Mouse (Mus musculus) cerebellum, adult 18-20 months (tissue): ENCODE results near the gene Gna11.

Source experiments
- DNase-seq, 2 experiments: peaks; one replicate each; pipeline ENCODE4 v3.0.0; 2021

Gna11 gene

DNA sequence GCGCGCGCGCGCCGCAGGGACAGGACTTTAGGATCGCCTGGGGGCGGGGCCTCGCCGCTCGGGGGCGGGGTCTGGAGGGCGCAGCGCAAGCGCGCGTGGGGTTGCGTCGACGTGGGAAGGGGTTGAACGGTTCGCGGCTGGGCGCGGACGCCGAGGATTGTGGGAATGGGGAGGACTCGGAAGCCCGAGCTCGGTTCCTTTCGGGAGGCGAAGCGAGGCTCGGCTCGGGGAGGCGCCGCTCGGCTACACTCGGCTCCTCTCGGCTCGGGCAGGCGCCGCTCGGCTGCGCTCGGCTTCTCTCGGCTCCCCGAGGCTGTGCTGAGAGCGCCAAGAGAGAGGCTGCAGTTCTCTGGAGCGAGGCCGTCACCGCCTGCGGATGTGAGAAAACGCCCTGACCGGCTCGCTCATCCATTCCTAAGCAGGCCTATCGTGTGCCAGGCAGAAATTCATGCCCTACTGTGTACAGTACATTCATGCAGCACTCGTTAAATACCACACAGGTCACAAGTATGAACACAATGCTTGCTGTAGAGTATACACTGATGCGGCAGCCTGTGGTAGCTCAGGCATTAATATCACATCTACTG, at the start of gene Gna11:
Gene Gna11 (minus strand): TSS at position 30 of the 587 bp plus-strand sequence.
- DNase-seq = peak; percentile 99 to 100

DNA sequence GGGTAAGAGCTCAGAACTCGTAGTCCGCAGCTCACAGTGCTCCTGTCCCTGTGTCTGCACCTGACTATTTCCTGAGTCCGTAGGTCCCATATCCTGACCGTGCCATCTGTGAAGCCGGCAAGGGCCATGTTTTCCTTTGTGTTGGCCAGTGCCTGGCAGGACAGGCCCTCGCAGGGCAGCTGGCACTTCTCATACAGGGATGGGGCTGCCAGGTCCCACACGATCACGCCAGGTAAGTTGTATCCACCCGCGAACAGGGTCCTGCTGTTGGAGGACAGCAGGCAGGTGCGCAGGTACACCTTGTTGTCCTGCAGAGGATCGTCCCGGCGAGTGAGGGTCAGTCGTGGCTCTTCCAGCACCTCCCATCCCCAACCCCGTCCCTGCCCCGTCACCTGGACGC, 48.9 kb upstream of the Gna11 start:
- peak; percentile 65 to 75 for DNase-seq

DNA sequence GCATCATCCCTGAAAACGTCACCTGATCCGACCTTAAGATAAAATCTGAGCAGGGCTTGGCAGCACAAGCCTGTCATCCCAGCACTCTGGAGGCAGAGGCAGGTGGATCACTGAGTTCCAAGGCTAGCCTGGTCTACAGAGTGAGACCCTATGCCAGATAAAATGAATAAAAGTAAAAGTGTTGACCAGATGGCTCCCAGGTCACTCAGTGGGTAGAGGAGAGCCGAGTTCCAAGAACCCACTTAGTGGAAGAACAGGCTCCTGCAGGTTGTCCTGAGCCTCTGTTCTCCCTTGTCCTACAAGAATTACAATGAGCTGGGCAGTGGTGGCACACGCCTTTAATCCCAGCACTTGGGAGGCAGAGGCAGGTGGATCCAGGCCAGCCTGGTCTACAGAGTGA, 48.2 kb upstream of the Gna11 start:
- peak in 1 of 2 experiments; percentile 41 for DNase-seq

DNA sequence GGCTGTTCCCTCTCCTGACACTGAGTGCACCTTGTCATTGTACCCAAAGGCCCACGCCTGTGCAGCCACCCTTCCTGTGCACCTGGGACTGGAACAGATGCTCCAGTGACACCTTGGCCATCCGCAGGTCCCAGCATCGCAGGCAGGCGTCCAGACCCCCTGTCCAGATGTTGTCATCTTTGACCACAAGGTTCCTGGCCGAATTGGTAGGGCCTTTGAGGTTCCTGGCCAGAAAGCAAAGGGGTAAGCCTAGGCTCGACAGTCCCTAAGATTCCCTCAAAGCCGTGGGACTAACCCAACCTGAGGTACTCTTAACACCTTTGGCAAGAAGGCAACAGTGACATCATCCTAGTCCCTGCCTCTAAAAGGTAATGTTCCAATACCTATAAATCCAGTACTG, 47.6 kb upstream of the Gna11 start:
- peak in 1 of 2 experiments; percentile 21 for DNase-seq

DNA sequence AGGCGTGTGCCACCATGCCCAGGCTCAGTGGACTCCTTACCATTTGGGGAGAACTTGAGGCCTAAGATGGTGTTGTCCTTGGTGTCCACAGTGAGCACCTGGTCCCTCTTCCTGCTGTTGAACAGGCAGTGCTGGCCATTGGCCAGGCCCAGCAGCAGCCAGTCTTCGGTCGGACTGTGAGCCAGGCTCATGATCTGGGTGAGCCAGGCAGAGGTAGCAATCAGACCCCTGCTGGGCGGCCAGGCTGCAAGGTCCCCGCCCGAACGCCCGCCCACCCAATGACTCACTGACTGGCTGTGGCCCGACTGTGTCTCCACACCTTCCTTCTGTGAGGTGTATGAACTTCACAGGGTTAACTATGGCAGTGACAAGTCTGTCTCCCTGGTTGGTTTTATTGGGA, 46.9 kb upstream of the Gna11 start:
- DNase-seq = peak in 1 of 2 experiments; percentile 54

DNA sequence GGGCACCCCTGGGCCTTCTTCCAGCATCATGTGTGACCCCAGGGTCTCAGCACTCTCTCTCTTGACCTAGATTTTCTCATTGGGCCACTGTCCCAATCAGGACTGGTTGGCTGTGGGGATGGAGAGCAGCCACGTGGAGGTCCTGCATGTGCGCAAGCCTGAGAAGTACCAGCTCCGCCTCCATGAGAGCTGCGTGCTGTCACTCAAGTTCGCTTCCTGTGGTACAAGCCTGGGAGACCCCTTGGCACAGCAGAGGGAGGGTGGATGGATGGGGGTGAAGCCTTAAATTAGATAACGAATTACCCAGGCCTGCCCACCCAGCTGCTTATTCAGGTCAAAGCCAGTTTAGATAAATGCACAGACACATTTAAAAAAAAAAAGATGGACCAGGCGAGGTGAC, 43.7 kb upstream of the Gna11 start:
- DNase-seq = no peak

DNA sequence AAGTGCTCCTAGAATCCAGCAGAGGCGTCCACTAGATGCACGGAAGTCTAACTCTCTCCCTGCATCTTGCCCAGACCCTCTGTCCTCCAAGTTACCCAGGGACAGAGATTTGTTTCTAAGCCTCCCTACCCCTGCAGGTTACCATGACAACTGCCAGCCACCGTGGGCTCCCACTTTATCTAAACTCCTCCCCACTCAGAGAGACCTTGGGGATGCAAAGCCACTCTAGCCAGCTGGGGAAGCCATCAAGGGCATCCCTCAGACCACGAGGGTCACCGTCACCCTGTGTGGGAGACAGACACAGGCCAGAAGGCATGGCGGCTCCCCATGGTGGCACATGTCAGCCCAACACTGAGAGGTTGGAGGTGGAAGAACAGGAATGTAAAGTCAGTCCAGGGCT, 38.4 kb upstream of the Gna11 start:
- no peak for DNase-seq

DNA sequence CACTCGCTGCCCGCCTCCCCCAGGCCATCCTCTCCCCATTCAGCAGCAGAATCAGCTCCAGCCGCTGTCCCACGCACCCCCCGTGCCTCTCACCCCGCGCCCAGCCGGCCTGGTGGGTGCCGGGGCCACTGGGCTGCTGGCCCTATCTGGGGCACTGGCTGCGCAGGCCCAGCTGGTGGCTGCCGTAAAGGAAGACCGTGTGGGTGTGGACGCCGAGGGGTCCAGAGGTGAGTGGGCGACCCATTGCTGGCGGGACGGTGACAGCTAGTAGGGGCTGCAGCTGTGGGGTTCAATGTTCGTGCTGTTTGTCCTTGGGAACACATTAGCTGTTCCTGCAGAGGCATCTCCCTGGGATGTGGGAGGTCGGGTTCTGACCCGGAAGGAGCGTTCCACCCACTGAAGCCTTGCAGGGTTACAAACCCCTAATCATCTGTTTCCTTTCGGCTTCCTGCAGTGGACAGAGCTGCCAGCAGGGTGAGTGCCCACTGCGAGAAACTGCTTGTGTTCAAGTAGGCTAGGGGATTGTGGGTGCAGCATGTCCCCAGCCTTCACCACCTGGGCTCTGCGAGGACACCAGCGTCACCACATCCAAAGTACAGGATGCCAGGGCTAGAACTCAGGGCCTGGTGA, 35.6 kb upstream of the Gna11 start:
- DNase-seq = no peak

DNA sequence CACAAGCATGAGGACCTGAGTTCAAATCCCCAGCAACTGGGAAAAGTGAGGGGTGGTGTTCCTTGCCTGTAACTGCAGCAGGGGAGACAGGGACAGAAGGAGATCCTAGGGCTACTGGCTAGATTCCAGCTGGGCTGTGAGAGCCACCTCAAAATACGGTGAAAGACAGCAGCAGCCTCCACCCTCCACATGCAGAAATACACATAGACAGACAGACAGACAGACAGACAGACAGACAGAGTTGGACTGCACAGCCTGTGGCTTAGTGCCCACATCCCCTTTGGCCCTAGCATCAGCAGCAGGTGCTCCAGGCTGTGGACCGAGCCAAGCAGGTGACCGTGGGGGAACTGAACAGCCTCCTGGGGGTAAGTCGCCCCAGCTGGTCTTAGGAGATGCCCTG, 35.0 kb upstream of the Gna11 start:
- peak in 1 of 2 experiments; percentile 58 for DNase-seq

DNA sequence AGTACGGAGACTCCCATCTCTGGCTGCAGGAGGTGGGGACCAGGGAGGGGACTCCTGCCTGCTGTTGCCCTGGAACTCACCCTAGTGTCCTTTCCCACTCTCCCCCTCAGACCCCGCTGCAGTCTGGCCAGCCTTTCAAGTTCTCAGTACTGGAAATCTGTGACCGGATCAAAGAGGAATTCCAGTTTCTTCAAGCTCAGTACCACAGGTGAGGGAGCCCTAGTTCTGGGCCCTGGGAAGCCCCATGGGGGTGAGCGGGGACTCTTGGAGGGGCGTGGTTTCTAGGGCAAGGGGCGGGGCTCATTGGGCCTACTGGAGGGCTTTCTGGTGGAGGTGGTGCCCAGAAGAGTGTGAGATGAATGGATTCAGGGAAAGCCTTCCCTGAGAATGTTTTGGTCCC, 30.7 kb upstream of the Gna11 start:
- peak; percentile 65 to 69 for DNase-seq

DNA sequence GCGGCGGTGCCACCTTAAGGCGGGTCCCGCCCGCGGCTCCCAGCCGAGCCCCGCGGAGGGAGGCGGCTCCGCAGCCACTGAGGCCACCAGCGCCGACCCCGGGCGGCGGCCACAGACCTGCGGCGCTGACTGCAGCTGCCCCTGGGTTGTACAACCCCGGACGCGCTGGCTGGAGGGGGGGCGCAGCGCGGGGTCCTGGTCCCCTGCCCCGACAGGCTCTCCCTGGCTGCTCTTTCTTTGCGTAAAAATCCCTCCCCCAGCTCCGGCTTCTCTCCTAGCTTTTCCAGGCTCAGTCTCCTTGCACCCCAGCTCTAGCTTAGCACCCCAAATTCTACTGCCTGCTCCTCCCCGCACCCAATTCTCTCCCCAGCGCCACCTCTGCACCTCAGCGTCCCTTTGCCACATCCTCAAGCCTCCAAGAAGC, 30.2 kb upstream of the Gna11 start:
- peak; percentile 69 to 80 for DNase-seq

DNA sequence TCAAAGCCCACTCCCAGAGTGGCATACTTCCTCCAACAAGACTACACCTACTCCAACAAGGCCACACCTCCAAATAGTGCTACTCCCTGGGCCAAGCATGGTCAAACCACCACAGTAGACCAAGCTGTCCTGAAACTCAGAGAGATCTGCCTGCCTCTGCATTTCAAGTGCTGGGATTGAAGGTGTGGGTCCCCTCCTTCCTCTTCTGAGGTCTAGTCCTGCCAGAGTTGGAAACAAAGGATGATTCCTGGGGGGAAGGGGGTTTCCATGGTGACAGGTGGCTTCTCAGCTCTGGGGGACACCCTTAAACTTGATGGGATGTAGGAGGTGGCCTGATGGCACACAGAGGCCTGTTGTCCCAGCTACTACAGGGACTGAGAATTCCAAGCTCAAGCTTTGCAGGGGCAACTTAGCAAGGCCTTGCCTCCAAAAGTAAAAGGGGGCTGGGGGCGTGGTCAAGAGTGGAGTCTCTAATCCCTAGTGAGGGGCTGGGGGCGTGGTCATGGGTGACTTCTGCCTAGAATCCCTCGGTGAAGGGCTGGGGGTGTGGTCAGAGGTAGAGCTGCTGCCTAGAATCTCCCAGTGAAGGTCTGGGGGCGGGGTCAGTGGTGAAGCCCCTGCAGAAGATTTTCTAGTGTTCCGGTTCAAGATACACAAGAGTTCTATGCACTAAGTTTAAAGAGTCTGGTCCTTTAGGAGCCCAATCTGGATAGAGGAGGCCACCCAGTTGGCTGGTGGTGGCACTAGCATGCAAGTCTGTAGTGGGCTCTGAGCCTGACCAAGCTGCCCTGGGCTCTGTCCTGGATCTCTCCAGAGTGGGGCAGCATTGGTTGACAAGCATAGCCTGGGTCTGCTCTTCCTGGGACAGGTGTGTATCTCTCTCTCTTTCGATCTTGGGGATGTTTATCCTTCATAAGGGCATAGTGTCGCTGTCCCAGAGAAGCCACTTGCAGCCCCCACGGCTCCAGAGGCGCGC, 29.4 kb upstream of the Gna11 start, which contains the start of gene Tle2:
Gene Tle2 (plus strand): TSS at position 481 of the 976 bp plus-strand sequence.
- peak; percentile 54 to 60 for DNase-seq

DNA sequence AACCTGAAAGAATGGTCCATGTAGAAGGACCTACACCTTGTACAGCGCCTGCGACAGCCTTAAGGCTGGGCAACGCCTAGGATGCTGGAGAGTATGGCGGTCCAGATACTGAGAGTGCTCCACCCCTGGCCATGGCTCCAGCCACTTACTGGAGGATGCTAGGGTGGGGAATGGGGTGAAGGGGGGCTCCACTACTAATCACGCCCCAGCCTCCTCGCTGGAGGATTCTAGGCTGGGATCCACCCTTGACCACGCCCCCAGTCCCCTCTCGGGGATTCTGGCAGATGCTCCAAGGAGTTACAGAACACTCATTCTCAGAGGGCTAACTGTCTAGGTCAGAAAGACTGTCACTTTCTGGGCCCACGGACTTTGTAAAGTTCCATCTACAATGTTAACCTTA, 28.0 kb upstream of the Gna11 start:
- no peak for DNase-seq

DNA sequence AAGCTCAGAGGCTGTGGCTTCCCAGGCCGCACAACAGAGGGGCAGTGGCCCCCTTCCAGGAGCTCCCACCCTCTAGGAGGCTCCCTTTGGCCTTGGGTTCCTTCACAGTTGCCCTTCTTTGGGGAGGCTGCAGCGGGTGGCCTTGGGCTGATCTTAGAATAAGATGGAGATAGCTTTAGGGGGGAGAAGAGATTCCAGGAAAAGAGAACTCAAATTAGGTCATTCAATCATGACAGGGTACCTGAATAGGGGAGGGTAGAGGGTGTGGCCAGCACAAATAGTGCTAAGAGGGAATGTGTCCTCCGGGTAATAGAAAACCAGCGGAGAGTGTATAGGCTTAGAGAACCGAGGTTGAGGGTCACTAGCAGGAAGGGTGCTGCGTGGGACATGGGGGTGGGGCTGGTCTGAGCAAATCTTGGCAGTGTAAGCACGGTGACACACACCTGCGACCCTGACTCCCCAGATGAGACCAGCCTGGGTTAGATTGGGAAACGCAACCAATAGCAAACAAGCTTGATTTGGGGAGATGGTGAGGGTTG, 27.2 kb upstream of the Gna11 start:
- peak; percentile 40 to 58 for DNase-seq

DNA sequence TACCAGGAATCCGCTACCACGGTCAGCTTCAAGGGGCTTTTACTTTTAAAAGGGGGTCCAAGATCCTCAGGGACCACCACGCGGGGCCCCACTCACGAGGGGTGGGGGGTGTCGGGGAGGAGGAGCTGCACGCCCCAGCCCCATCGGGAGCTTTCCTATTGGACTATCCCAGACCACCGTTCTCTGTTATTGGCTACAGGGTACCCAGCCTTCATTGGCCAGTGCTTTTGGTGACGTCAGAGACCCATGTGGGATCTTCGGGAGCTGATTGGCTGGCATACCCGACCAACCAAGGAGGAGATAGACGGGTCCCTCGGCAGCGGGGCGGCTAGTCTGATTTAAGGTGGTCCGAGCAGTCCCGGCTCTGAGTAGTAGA, 26.5 kb upstream of the Gna11 start:
- peak; percentile 97 to 100 for DNase-seq

DNA sequence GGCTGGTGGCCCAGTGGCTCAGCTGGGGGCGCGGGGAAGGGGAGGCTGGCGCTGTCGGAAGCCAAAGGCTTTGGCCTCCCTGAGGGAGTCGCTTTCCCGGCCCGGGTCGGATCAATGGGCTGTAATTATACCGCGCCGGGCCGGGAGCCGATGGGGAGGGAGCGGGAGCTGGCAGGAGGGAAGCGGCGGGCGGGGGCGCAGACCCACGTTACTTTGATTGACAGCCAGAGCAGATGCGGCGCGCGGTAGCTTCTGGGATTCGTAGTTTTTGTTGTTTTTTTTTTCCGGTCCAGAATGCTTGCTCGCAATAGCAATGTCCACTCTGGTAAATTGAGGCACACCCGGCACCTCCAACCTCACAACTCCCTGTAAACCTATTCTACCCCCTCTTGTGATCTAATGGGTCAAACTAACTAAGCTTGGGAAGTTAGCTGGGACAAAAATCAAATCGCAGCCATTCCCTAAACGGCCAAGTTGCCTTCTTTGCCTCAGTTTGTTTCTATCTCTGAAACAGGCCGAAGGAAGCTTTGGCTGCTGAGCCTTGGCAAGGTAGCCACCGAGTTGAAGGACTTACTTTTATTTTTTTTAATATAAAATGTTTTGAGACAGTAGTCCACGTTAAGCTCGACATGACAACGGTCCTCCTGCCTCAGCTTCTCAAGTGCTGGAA, 26.0 kb upstream of the Gna11 start:
- DNase-seq = peak; percentile 96 to 97

DNA sequence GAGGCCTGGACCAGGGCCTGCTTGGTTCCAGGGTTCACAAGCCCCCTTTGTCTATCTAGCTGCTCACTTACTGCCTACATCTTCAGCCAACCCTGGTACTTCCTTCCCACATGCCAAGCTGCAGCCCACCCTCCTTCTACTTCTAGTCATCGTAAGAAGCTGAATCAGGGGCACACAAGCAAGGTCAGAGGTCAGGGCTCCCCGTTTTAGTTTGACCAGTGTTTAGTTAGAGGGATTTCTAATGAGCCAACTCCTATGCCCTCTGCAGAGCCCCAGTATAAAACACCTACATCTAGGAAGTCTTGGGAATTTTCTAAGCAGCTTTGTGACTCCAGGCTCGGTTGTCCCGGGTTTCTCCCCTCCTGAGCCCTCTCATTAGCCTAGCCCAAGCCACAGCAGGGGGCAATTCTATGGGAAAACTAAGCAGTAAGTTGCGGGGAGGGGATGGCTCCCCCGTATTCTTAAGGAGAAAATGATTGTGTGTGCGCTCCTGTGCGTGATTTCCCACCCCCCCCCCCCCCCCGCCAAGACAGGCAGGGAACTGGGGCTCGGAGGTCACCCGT, 25.3 kb upstream of the Gna11 start:
- no peak for DNase-seq

DNA sequence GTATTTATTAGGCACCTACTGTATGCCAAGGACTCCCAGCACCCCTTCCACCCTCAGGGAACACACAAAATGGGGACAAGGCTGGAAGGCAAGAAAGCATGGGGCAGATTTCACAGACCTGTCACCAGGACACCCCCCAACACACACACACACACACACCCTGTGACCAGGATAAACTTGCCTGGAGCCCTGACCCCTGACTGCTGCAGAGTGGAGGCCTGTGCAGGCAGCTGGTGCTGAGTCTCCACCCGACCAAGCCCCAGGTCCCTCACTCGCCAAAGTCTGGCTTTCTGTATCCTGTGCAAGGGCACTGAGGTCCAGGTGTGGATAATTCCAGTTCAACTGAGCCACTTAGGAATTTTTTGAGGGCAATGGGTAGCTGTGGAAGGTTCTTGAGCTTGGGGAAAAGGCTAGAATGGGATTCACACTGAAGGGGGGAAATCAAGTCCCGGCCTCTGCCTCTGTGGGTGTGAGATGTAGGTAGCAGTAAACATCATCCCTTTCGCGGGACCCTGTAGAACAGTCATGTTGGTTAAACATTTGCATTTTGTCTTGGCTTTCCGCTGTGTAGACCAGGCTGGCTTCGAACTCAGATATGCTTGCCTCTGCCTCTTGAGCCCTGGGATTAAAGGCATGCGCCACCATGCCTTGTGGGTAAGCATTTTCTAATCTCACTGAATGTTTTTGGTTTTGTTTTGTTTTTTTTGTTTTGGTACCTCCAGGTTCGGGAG, 24.7 kb upstream of the Gna11 start:
- DNase-seq = no peak

DNA sequence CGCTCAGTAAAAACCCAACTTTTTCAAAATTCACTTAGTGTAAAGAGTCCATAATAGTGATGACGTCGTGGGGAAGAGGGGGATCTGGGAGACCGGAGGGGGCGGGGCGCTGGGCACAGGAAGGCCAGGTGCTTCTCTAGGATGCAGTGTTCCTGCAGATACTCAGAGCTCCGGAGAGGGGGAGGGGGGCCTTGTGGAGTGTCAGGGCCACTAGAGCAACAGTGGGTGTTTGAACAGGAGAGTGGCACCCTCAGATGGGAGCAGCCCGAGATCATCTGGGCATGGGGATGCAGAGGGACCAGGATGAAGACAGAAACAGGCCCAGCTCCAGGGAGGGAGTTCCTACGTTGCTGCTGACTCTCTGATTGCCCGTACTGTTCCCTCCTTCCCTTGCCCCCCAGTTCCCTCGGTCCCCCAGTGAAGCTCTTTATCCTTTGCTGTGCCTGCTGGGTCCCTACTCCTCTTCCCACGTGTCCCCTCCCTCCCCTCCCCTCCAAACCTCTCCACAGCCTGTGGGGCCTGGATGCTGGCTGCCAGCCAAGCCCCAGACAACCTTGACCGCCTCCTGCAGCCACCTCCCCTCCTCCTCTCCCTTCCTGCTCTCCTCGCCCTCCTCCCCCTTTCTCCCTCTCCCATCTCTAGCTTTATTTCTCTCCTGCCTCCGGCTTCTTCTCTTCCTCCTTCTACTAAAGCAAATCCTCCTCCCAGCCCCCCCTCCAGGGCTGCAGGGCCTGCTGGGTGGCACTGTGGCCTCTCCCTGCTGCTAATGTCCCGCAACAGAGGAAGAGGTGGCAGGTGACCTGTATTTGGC, 23.6 kb upstream of the Gna11 start:
- DNase-seq = no peak
